Mouse (Mus musculus) forebrain, embryonic 11.5 days (tissue): ENCODE measurements at regions not wholly inside any gene's neighbourhood (a gene's known extent, or its start where the extent isn't known, plus 50 kb on each side); places are given as distances from the start of the nearest gene placed in this dataset.

Experiments
- ATAC-seq: fragments of 200-750 bp; cut with Nextera tagmentation; replicated peaks from 2 replicates; pipeline ENCODE4 v1.8.0; 2017; ENCODE audit warnings: moderate TSS enrichment; ENCODE audit not compliant: low FRiP score
- DNase-seq: peaks from one replicate; pipeline ENCODE4 v3.0.0-alpha.2; 2017; ENCODE audit warnings: low spot score
- H3K27ac ChIP-seq: fragments of 300-500 bp; sonication (generic); 2 replicates; pipeline ENCODE4 v1.5.1; 2014; ENCODE audit warnings: low read depth, low read length
- H3K27me3 ChIP-seq: fragments of 300-500 bp; sonication (generic); 2 replicates; pipeline ENCODE4 v1.6.1; 2014; ENCODE audit warnings: mild to moderate bottlenecking, low read length, mixed read lengths; ENCODE audit not compliant: control insufficient read depth, insufficient read depth
- H3K36me3 ChIP-seq: fragments of 300-500 bp; sonication (generic); 2 replicates; pipeline ENCODE4 v1.6.1; 2014; ENCODE audit warnings: mild to moderate bottlenecking, low read length, moderate library complexity, mixed read lengths; ENCODE audit not compliant: control insufficient read depth, insufficient read depth
- H3K4me1 ChIP-seq: fragments of 300-500 bp; sonication (generic); replicated peaks from 2 replicates; pipeline ENCODE4 v1.6.1; 2014; ENCODE audit warnings: low read length, mixed read lengths; ENCODE audit not compliant: control insufficient read depth, insufficient read depth
- H3K4me2 ChIP-seq: fragments of 300-500 bp; sonication (generic); 2 replicates; pipeline ENCODE4 v1.6.1; 2014; ENCODE audit warnings: low read depth, mild to moderate bottlenecking, low read length, moderate library complexity, mixed read lengths; ENCODE audit not compliant: severe bottlenecking
- H3K4me3 ChIP-seq: fragments of 300-500 bp; sonication (generic); 2 replicates; pipeline ENCODE4 v1.5.1; 2014; ENCODE audit warnings: low read depth, low read length
- H3K9ac ChIP-seq: fragments of 300-500 bp; sonication (generic); 2 replicates; pipeline ENCODE4 v1.6.1; 2014; ENCODE audit warnings: low read length
- H3K9me3 ChIP-seq: fragments of 300-500 bp; sonication (generic); 2 replicates; pipeline ENCODE4 v1.6.1; 2016; ENCODE audit warnings: low read length, mixed read lengths; ENCODE audit not compliant: control insufficient read depth
- WGBS: fragments of 180-500 bp; shearing (Covaris S2); extraction: QIAGEN DNeasy Blood & Tissue Kit; methylation state at CpG from one replicate; pipeline ENCODE4 v1.1.7; 2014; 5-methylcytosine and 5-hydroxymethylcytosine counted together

DNA sequence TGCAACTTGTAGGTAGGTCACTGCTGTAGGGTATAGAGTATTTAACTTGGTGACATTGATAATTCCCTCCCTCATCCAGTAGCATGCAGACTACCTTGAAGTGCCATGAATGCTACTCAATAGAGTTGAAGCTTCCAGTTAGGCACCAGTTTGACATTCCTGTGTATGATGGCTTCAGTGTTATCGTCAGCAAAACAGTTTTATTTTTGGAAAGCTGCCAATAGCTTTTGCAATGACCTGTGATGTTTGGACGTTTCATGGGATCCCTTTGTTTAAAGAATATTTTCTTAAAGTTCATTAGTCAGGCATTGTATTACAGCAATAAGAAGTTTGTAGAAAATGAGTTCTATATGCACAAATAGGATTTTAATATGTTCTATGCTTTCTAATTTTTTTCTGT, 547.6 kb downstream of the Flrt2 start:
- H3K27me3 ChIP-seq, result no peaks in the 10 kb centered on the region
- H3K4me2 ChIP-seq, result no peak overlapping the region
- DNase-seq (no peak), ATAC-seq (no peak)
- no peaks in the 10 kb centered on the region for H3K9me3 ChIP-seq
- no peak overlapping the region for H3K27ac ChIP-seq
- H3K36me3 ChIP-seq, result no peaks in the 10 kb centered on the region
- no peaks in the 10 kb centered on the region for H3K4me1 ChIP-seq
- H3K4me3 ChIP-seq, result no peak overlapping the region
- H3K9ac ChIP-seq, result no peak overlapping the region
- WGBS, result 78% methylated on average over 2 of the region's 2 CpGs

DNA sequence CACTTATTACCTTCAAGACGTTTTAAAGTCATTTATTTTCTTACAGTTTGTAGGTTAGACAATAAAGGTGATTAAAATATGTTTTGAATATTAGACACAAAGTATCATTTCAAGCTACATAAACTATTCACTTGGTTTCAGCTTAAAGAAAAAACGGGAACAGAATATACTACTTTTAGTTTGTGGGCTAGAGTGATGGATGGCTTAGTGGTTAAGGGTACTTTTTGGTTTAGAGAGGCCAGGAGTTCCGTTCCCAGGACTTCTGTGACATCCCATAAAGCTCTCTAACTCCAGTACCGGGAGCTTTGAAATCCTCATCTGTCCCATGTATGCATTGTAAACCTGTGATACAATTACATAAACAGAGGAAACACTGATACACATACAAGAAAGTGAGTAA, 570.0 kb downstream of the Flrt2 start:
- DNase-seq (no peak), ATAC-seq (no peak)
- WGBS, result 74% methylated on average over 4 of the region's 4 CpGs
- Histone ChIP-seq H3K9me3 (no peaks in the 10 kb centered on the region), H3K27me3 (no peaks in the 10 kb centered on the region), H3K36me3 (no peaks in the 10 kb centered on the region), H3K27ac (no peak overlapping the region), H3K4me2 (no peak overlapping the region), H3K4me1 (no peaks in the 10 kb centered on the region), H3K9ac (no peak overlapping the region), H3K4me3 (no peak overlapping the region)

DNA sequence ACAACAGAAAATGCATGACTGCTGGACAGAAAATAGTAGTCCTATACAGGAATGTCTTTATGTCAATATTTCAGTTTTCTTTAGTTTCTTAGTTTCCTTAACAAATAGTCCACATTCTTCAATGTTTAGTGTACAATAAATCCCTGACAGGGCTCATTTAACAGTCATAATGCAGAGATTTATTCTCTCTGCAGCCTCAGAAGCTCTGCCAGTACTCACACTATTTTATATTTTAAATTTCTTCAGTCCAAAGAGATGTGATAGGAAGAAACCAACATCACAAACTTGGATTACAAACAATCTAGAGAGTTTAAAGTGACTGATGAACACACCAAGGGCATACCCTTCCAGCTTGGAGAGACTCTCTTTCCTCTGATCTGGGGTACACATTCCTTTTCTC, 583.9 kb downstream of the Flrt2 start:
- Histone ChIP-seq H3K27ac (no peak overlapping the region), H3K9ac (no peak overlapping the region), H3K27me3 (no peaks in the 10 kb centered on the region), H3K4me2 (no peak overlapping the region), H3K4me3 (no peak overlapping the region), H3K36me3 (no peaks in the 10 kb centered on the region), H3K9me3 (no peaks in the 10 kb centered on the region), H3K4me1 (no peaks in the 10 kb centered on the region)
- ATAC-seq (no peak), DNase-seq (no peak)

GRCm38 (mm10) chr12:96311137-96311536, 619.1 kb downstream of the Flrt2 start:
- H3K27me3 ChIP-seq, result no peaks in the 10 kb centered on the region

GRCm38 (mm10) chr12:96323061-96323786, 631.2 kb downstream of the Flrt2 start:
- no peaks in the 10 kb centered on the region for H3K9me3 ChIP-seq
- no peak overlapping the region for H3K9ac ChIP-seq
- H3K4me2 ChIP-seq, result no peak overlapping the region
- H3K4me1 ChIP-seq, result no peaks in the 10 kb centered on the region
- H3K27ac ChIP-seq, result no peak overlapping the region
- no peak for ATAC-seq
- H3K36me3 ChIP-seq, result no peaks in the 10 kb centered on the region
- H3K4me3 ChIP-seq, result no peak overlapping the region
- 89% methylated on average over 10 of the region's 10 CpGs for WGBS
- no peak for DNase-seq
- no peaks in the 10 kb centered on the region for H3K27me3 ChIP-seq

More at GRCm38 (mm10) chr12:96311137-96311536, 619.1 kb downstream of the Flrt2 start:
- no peak overlapping the region for H3K4me3 ChIP-seq
- no peaks in the 10 kb centered on the region for H3K36me3 ChIP-seq
- no peak overlapping the region for H3K27ac ChIP-seq
- no peaks in the 10 kb centered on the region for H3K4me1 ChIP-seq
- no peaks in the 10 kb centered on the region for H3K9me3 ChIP-seq
- DNase-seq, result peak; percentile 78
- H3K4me2 ChIP-seq, result no peak overlapping the region
- 2% methylated on average over 2 of the region's 2 CpGs for WGBS
- ATAC-seq, result peak; percentile 58; the same call in 1 of the 2 replicates
- H3K9ac ChIP-seq, result no peak overlapping the region

DNA sequence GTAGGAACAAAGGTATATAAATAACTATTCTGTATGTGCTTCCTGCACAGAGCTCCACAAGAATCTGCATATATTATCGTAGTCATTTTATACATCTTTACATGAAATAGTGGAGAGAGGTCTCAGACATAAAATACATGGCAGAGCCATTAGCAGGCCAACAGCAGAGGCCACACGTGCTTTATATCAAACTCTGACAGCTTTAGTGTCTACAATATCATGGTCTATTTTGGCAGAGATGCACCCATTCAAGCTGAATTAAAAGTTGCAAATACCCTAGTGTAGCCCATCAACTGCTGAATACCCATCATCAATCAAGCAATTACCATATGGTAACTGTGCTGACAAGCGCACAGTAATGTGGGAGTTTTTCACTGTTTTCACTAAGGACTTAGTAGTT, 659.1 kb downstream of the Flrt2 start:
- Histone ChIP-seq H3K4me2 (no peak overlapping the region), H3K36me3 (no peaks in the 10 kb centered on the region), H3K27me3 (no peaks in the 10 kb centered on the region), H3K4me1 (no peaks in the 10 kb centered on the region), H3K9me3 (no peaks in the 10 kb centered on the region), H3K9ac (no peak overlapping the region), H3K27ac (no peak overlapping the region), H3K4me3 (no peak overlapping the region)
- no peak for ATAC-seq
- WGBS, result 77% methylated on average over 3 of the region's 3 CpGs
- DNase-seq, result no peak

DNA sequence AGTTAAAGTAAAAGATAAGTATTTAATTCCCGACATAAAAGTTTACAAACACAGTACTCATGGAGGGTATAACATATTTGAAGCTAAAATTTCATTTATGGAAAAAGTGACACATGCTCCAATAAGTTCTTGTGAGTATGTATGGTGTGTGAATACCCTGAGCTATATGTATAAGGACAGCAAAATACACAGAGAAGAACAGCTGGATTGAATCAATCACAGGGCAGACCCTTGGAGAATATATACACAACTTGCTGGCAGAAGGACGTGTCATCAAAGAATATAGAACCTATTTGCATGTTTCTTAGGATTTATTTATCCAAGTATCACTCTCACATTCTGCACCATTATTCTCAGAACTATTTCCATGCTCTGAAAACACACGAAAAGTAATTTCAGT, 686.9 kb downstream of the Flrt2 start:
- Histone ChIP-seq H3K36me3 (no peaks in the 10 kb centered on the region), H3K4me1 (no peaks in the 10 kb centered on the region), H3K27ac (no peak overlapping the region), H3K27me3 (no peaks in the 10 kb centered on the region), H3K9ac (no peak overlapping the region), H3K4me3 (no peak overlapping the region), H3K9me3 (no peaks in the 10 kb centered on the region), H3K4me2 (no peak overlapping the region)
- ATAC-seq (no peak), DNase-seq (no peak)
- WGBS, result 80% methylated on average over 3 of the region's 3 CpGs

DNA sequence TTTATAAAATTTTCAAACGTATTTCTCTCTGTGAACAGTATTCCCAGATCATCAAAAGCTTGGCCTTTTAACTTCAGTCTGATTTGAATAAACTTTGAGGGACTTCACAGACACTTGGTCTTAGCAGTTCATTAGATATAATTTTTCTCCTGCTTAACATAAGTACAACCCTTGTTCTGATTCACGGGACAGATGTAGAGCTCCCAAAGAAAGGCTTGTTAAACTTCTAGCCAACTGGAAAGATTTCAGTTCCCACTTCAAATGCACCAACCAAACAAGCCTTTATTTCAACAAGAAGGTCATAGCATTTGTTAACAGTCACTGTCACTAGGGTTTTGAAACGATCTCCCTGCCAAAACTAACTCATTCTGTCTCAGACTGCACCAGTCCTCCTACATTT, 727.1 kb downstream of the Flrt2 start:
- Histone ChIP-seq H3K27me3 (no peaks in the 10 kb centered on the region), H3K9me3 (no peaks in the 10 kb centered on the region), H3K4me2 (no peak overlapping the region), H3K4me1 (no peaks in the 10 kb centered on the region), H3K36me3 (no peaks in the 10 kb centered on the region), H3K9ac (no peak overlapping the region), H3K4me3 (no peak overlapping the region), H3K27ac (no peak overlapping the region)
- ATAC-seq (no peak), DNase-seq (no peak)
- 74% methylated on average over 3 of the region's 3 CpGs for WGBS

GRCm38 (mm10) chr12:96419567-96419966, 727.5 kb downstream of the Flrt2 start:
- no peaks in the 10 kb centered on the region for H3K27me3 ChIP-seq
- no peaks in the 10 kb centered on the region for H3K9me3 ChIP-seq
- H3K27ac ChIP-seq, result no peak overlapping the region
- no peak overlapping the region for H3K9ac ChIP-seq
- H3K4me1 ChIP-seq, result no peaks in the 10 kb centered on the region
- ATAC-seq (no peak), DNase-seq (no peak)
- H3K4me3 ChIP-seq, result no peak overlapping the region
- H3K36me3 ChIP-seq, result no peaks in the 10 kb centered on the region
- H3K4me2 ChIP-seq, result no peak overlapping the region
